Mouse (Mus musculus): ENCODE results near the gene Foxs1. TPM values are rescaled to one million over a fixed set of nuclear protein-coding genes. Genes with fewer than 3 reads are reported as not detected.

The Foxs1 gene
- polyA plus RNA-seq, 1 experiment, result not detected

DNA sequence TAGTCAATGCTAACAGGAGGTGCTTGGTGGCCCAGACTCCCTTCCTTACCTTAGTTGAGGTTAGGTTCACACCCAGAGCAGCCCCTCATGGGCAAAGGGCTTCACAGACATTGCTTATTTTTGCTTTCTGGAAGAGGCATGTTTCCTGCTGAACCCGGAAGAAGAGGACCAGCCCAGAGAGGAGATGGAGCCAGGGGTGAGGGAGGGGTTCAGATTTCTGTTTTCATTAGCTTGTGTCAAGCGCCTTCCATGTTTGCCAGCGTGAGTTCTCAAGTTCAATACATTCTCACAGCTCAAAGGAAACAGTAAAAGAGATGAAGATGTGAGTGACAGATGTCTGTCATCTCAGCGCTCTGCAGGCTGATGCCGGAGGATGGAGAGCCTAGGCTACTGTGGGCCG lies 23.2 kb downstream of the Foxs1 start:
- Histone ChIP-seq H3K9me3 (ENCODE audit: control insufficient read depth, low read length) (no peaks in the 10 kb centered on the region), H3K27me3 (ENCODE audit: control insufficient read depth) (peaks cover 43% of the 10 kb centered on the region), H3K4me3 (replicated peaks) (no peak overlapping the region), H3K36me3 (ENCODE audit: control insufficient read depth) (no peaks in the 10 kb centered on the region), H3K4me1 (ENCODE audit: control insufficient read depth) (peaks cover 9% of the 10 kb centered on the region)
- no peak for TF ChIP-seq GATA1 (IDR thresholded peaks at IDR 0.05; ENCODE audit: low read length)
- no peak for TF ChIP-seq TAL1 (IDR thresholded peaks at IDR 0.05; ENCODE audit: low read length)

DNA sequence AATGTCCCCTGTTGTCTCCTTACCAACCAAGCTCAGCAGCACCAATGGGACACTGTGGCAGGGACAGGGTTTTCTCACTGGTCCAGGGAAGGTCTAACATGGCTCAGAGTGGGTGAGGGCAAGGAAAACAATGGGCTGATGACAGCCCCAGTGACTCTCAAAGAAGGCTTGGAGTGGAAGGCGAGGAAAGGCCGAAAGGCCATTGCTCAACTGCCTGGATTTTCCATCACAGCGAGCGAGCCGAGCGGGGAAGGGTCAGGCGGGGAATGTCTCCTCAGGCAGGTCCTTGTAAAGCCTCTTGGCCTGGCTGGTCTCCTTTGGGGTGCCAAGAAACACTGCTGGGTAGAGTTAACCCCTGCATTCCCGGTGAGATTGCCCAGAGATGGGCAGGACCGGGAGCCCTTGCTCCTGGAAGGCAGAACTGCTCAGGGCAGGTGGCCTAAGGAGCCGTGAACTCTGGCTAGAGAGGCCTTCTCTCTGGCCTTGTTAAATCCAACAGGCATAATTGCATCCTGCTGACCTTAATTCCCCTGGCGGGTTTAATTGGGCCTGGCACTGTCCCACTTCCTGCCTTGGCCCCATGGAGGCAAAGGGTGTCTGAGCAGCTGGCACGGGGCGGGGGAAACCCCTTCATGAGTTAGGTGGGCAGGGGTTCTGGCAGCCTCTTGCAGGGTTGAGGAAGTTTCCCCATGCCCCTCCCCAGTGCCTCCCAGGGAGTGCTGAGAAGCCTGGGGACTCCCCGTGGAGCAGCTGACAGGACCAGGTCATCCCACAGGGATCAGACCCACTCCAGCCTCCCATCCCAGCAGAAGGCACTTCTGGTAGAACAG lies 25.7 kb downstream of the Foxs1 start:
- Histone ChIP-seq H3K4me3 (replicated peaks) (no peak overlapping the region), H3K4me1 (ENCODE audit: control insufficient read depth) (no peaks in the 10 kb centered on the region), H3K9me3 (ENCODE audit: control insufficient read depth, low read length) (no peaks in the 10 kb centered on the region), H3K27me3 (ENCODE audit: control insufficient read depth) (peaks cover 25% of the 10 kb centered on the region), H3K36me3 (ENCODE audit: control insufficient read depth) (no peaks in the 10 kb centered on the region)
- no peak for TF ChIP-seq GATA1 (IDR thresholded peaks at IDR 0.05; ENCODE audit: low read length)

DNA sequence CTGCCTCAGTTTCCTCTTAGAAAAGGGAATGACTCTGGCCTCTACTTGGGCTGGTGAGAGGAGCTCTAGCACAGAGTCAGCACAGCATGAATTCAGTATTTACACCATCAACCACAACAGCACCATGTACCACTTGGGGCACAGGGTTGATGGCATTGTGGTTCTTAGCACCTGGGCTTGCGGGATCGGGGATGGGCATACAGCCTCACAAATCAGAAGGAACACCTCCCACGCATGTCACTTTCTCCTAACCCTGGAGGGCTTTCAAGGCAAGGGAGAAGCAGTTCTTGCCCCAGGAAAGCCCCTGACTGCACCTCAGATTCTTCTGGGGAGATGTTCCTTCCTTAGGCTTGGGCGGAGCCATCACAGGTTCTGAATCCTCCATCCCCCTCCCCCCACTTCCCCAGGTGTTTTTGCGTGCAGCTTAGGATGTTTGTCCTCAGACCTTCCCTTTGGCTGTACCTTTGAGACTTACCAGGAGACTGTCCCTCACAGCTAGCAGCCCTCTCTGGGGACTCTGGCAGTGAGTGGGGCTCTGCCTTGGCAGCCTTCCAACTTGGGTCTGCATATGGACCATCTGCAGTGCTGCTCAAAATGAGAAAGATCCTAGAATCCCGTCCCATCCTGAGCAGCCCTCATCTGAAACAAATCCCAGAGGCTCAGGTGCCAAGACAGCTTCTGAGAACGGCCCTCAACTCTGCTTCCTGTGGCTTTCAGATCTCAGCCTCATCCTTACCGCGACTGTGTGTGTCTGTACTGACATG lies 26.6 kb downstream of the Foxs1 start:
- Histone ChIP-seq H3K36me3 (ENCODE audit: control insufficient read depth) (peaks cover 4% of the 10 kb centered on the region), H3K4me3 (replicated peaks) (no peak overlapping the region), H3K4me1 (ENCODE audit: control insufficient read depth) (peaks cover 1% of the 10 kb centered on the region; the same call in 1 of the 2 replicates), H3K9me3 (ENCODE audit: control insufficient read depth, low read length) (no peaks in the 10 kb centered on the region), H3K27me3 (ENCODE audit: control insufficient read depth) (peaks cover 19% of the 10 kb centered on the region)
- TF ChIP-seq TAL1 (IDR thresholded peaks at IDR 0.05; ENCODE audit: low read length) (no peak), GATA1 (IDR thresholded peaks at IDR 0.05; ENCODE audit: low read length) (no peak)

GRCm38 (mm10) chr2:152905036-152905829 lies 27.8 kb downstream of the Foxs1 start:
- Histone ChIP-seq H3K27me3 (ENCODE audit: control insufficient read depth) (peaks cover 7% of the 10 kb centered on the region), H3K4me3 (replicated peaks) (no peak overlapping the region), H3K36me3 (ENCODE audit: control insufficient read depth) (peaks cover 7% of the 10 kb centered on the region), H3K4me1 (ENCODE audit: control insufficient read depth) (peaks cover 1% of the 10 kb centered on the region; the same call in 1 of the 2 replicates), H3K9me3 (ENCODE audit: control insufficient read depth, low read length) (no peaks in the 10 kb centered on the region)
- TF ChIP-seq TAL1 (IDR thresholded peaks at IDR 0.05; ENCODE audit: low read length) (no peak), GATA1 (IDR thresholded peaks at IDR 0.05; ENCODE audit: low read length) (no peak)

DNA sequence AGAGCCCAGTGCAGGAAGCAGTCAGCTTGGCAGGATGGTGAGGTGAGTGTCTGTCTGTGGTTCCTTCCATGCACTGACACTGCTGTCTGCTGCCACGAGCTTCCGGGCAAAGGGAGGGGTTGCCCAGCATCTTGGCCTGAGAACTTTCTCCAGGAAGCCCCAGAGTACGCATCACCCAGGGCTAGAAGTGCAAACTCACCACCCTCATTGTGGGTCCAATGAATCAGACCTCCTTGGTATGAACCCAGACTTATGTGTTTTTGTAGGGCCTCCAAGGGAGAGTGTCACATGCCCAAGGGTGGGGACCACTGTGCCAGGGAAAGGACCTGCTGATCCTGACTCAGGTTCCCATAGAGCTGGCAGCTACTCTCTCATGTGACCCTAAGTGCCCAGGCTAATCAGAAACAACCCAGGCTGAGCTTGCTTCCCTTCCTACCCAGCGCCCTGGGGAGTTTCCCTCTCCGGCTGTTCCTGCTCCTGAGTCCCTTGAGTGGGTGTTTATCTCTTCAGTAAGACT lies 28.8 kb downstream of the Foxs1 start:
- Histone ChIP-seq H3K36me3 (ENCODE audit: control insufficient read depth) (peaks cover 12% of the 10 kb centered on the region), H3K4me1 (ENCODE audit: control insufficient read depth) (peaks cover 1% of the 10 kb centered on the region; the same call in 1 of the 2 replicates), H3K9me3 (ENCODE audit: control insufficient read depth, low read length) (no peaks in the 10 kb centered on the region), H3K27me3 (ENCODE audit: control insufficient read depth) (peaks cover 3% of the 10 kb centered on the region), H3K4me3 (replicated peaks) (no peak overlapping the region)
- no peak for TF ChIP-seq GATA1 (IDR thresholded peaks at IDR 0.05; ENCODE audit: low read length)
- TF ChIP-seq TAL1 (IDR thresholded peaks at IDR 0.05; ENCODE audit: low read length), result no peak

GRCm38 (mm10) chr2:152903586-152903985 lies 29.4 kb downstream of the Foxs1 start:
- peaks cover 3% of the 10 kb centered on the region for H3K27me3 ChIP-seq (ENCODE audit: control insufficient read depth)
- H3K9me3 ChIP-seq (ENCODE audit: control insufficient read depth, low read length), result no peaks in the 10 kb centered on the region
- H3K36me3 ChIP-seq (ENCODE audit: control insufficient read depth), result peaks cover 18% of the 10 kb centered on the region
- TF ChIP-seq GATA1 (IDR thresholded peaks at IDR 0.05; ENCODE audit: low read length), result no peak
- TF ChIP-seq TAL1 (IDR thresholded peaks at IDR 0.05; ENCODE audit: low read length), result no peak
- H3K4me3 ChIP-seq (replicated peaks), result no peak overlapping the region
- H3K4me1 ChIP-seq (ENCODE audit: control insufficient read depth), result peaks cover 1% of the 10 kb centered on the region; the same call in 1 of the 2 replicates

DNA sequence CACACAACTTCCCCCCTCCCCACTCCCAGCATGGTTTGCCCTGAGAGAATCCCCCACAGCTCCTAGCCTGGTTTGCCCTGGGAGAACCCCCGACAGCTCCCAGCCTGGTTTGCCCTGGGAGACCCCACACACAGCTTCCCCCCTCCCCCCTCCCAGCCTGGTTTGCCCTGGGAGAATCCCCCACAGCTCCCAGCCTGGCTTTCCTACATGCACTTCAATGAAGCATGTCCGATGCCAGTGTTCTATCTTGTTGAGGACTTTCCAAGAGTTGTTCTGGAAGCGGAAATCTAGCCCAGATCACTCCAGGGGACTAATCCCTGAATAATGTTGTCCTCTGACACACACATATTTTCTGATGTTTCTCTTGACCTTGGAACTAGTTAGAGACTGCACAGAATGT lies 30.4 kb downstream of the Foxs1 start:
- TF ChIP-seq TAL1 (IDR thresholded peaks at IDR 0.05; ENCODE audit: low read length) (no peak), GATA1 (IDR thresholded peaks at IDR 0.05; ENCODE audit: low read length) (no peak)
- peaks cover 1% of the 10 kb centered on the region; the same call in 1 of the 2 replicates for H3K4me1 ChIP-seq (ENCODE audit: control insufficient read depth)

GRCm38 (mm10) chr2:152901296-152901695 lies 31.7 kb downstream of the Foxs1 start:
- peaks cover 31% of the 10 kb centered on the region for H3K36me3 ChIP-seq (ENCODE audit: control insufficient read depth)
- no peak for TF ChIP-seq GATA1 (IDR thresholded peaks at IDR 0.05; ENCODE audit: low read length)
- no peak for TF ChIP-seq TAL1 (IDR thresholded peaks at IDR 0.05; ENCODE audit: low read length)
- no peaks in the 10 kb centered on the region for H3K9me3 ChIP-seq (ENCODE audit: control insufficient read depth, low read length)
- no peak overlapping the region for H3K4me3 ChIP-seq (replicated peaks)
- peaks cover 3% of the 10 kb centered on the region for H3K27me3 ChIP-seq (ENCODE audit: control insufficient read depth)
- peaks cover 1% of the 10 kb centered on the region; the same call in 1 of the 2 replicates for H3K4me1 ChIP-seq (ENCODE audit: control insufficient read depth)

More for the DNA sequence above, 30.4 kb downstream of the Foxs1 start:
- Histone ChIP-seq H3K27me3 (ENCODE audit: control insufficient read depth) (peaks cover 3% of the 10 kb centered on the region), H3K36me3 (ENCODE audit: control insufficient read depth) (peaks cover 19% of the 10 kb centered on the region), H3K4me3 (replicated peaks) (no peak overlapping the region), H3K9me3 (ENCODE audit: control insufficient read depth, low read length) (no peaks in the 10 kb centered on the region)
